Mouse (Mus musculus) gastrocnemius, postnatal 25 days (tissue): ENCODE measurements around the gene Rad51. TPM values are rescaled to one million over a fixed set of nuclear protein-coding genes. Genes with fewer than 3 reads are reported as not detected.

Experiments
- DNase-seq: peaks from one replicate; pipeline ENCODE4 v3.0.0; 2022
- total RNA-seq, 2 experiments: library from RNA; stranded (reverse); gene quantifications; 1 replicate in 1 of 2; 2 replicates in 1 of 2; pipeline ENCODE4 v1.2.3; 2021

Gene Rad51
- total RNA-seq, 2 experiments from 2014 or later, result 0.78 to 1.2 TPM

DNA sequence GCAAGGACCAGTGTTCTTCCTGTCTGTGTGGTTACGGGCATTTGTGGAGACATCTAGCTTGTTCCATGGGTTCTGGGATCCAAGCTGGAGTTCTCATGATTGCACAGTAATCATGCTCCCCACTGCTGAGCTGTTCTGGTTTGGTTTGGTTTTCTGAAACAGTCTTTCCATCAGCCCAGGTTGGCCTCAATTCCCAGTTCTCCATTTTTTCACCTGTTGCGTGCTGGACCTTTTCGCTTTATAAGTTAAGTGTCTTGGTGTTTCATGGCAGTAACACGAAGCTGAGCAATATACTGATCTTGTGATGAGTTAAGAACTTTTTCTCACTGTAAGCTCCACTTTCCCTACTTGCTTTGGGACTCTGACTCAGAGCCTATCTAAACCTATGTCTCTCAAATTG lies 51.4 kb downstream of the Rad51 start:
- DNase-seq, result no peak

DNA sequence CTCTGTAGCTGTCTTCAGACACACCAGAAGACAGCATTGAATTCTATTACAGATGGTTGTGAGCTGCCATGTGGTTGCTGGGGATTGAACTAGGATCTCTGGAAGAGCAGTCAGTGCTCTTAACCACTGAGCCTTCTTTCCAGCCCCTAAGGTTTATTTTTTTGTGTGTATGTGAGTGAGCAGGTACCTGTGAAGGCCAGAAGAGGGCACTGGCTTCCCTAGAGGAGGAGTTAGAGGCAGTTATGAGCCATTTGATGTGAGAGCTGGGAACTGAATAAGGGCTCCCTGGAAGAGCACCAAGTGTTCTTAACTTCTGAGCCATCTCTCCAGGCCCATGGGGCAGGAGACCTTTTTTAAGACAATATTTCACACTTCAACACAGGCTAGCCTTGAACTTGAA lies 52.8 kb downstream of the Rad51 start:
- no peak for DNase-seq

DNA sequence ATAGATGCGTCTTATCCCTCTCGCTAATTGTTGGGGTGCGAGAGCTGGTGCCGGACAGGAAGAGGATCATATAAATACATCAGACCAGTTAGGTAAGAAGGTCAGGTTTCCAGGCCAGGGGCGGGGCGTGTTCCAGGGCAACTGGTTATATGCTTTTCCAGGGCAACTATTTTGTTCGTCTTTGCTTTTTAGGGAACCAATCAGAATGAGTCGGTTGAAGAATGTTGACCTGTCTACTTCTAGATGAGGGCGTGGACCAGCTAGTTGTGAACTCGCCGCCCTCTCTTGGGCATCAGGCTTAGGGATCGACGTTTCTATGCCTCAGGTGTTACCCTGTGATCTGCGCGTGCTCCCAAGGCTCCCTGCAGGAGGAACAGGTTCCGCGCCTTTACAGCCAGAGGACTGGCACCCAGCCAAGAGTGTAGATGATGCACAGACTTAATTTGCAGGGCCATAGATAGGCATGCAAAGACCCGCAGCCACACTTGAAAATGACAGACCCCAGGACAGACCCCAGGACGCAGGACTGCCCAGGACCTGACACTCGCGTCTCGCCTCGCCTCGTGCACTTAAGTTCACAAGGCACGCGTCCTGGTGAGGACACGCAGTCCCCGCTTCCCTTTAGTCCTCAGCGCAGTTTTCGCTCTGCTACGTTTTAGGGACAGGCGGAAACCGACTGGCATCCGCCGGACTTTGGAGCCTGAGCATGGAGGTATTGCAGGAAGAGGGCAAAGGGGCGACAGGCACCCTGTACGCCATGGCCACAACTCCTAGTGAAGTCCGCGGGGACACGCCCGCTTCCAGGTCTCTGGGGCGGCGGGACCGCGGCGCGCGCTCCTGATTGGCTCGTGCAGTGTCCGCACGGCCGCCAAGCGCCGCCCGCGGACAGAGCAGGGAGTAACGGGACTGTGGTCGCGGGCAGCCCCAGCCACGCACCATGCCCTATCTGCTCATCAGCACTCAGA lies 54.6 kb downstream of the Rad51 start, which contains the start of gene Gchfr:
Gene Gchfr (plus strand): TSS at position 873 of the 965 bp plus-strand sequence.
- DNase-seq, result peak; percentile 62

DNA sequence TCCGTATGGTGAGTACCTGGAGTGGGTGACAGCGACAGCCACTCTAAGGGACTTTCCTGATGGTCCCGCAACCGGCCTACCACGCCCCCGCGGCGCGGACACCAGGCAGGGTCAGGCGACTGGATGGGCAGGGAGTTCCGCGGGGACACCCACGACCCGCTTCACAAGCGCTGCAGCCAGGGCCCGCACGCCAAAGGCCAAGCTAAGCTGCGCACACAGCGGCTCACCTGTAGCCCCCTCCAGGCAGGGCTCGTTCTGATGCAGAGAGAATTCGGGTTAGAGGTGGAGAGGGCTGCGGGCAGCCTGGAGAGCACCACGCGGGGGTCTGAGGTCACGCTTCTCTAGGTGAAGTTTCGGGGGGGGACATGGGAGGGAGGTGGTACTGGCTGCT lies 55.3 kb downstream of the Rad51 start:
- DNase-seq, result no peak

DNA sequence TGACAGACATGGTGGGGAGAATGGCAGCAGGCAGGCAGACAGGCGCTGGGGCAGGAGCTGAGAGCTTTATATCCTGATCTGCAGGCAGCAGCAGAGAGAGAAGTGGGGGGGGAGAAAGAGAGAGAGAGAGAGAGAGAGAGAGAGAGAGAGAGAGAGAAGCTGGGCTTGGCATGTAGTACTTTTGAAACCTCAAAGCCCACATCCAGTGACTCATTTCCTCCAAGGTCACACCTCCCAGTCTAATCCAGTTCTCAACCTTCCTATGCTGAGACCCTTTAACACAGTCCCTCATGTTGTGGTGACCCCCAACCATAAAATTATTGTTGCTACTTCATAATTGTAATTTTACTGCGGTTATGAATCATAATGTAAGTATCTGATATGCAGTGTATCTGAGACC lies 57.7 kb downstream of the Rad51 start:
- no peak for DNase-seq

DNA sequence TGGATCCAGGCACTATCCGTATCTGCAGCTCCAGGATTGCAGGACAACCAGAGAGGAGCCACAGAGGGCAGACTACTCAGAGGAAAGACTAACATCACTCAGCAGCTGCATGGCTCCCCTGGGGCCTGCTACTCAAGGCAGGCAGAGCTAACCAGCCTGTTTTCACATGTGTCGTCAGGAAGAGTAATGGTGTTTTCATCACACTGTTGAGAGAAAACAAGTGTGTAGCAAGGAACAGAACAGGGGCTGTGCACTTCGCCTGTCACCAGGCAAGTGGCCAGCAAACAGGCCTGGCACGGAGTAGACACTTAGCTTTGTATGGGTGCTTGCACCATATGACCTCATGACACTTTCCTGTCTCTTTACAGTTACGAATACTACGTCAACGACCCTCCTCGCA lies 59.0 kb downstream of the Rad51 start:
- DNase-seq, result no peak

DNA sequence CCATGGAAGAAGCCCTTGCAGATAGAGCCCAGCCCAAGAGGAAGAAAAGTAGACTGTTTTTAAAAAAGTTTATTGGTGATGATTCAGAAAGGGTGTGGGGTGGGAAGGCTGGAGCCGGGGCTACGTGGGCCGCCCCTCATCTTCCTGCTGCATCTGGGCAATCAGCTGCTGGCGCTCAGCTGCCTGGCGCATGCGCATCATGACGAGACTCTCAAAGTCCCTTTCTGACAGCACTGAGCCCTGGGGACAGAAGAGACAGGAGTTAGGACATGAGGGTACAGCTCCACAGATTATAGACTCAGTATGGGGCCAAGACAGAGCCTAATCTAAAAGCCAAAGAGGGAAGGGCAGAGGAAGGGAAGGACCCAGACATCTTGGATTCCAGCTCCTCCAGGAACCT lies 59.9 kb downstream of the Rad51 start:
- DNase-seq, result no peak

DNA sequence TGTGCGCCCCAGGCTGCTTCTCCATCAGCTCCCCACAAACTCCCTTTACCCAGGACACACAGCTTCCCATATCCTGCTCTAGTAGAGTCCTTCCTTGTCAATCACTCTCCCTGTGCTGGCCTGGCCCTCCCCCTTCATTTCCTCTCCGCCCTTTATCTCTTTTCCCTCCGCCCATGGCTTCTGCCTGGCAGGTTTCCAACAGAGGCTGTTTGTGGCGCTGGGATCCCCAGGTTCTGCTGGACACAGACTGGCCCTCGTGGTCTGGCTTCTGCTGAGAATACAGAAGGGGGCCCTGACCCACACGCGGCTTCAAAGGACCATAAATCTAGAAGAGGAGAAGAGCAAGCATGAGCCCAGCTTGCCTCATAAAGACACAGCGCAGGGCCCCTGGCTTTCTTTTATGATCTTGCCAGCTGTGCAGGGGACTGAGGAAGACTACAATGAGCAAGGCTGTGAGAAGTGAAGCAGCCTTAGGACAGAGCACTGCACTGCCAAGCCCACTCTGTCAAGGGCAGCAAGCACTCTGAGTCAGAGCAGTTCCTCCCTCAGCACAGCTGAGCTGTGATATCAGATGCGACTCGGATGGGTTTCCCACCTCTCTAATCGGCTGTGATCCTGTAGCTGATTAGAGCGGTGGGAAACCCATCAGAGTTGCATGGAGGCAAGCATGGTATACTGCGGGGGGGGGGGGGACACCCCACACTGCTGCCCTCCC lies 60.4 kb downstream of the Rad51 start:
- peak; percentile 27 for DNase-seq

DNA sequence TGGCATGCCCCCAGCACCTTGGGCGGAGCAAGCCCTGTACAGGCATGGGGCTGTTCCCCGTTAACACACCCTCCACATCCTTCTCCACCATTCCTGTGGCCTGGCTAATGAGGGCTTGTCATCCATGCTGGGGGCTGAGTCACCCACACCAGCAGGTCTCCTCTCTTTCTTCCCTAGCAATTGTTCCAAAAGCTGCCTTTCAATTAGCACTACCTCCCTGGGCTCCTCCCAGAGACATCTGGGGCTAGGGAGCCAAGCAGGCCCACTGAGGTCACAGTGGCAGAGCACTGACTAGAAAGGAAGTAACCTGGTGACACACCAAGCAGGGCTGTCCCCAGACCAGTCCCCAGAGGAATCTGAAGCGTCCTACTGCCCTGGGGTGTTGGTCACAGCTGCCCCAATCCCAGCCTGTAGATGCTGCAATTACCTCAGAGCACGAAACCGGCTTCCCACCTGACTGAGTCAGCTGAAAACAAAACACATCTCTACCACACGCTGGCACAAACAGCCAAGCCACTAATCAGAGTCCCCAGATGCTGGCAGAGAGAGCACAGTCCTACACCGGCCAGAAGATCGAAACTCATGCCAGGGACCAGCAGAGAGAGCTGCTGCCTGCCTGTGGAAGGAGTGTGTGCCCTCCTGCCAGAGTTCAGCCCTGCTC lies 61.5 kb downstream of the Rad51 start, which contains the start of gene Gm14137:
Gene Gm14137 (plus strand): TSS at position 519 of the 661 bp plus-strand sequence.
- no peak for DNase-seq

DNA sequence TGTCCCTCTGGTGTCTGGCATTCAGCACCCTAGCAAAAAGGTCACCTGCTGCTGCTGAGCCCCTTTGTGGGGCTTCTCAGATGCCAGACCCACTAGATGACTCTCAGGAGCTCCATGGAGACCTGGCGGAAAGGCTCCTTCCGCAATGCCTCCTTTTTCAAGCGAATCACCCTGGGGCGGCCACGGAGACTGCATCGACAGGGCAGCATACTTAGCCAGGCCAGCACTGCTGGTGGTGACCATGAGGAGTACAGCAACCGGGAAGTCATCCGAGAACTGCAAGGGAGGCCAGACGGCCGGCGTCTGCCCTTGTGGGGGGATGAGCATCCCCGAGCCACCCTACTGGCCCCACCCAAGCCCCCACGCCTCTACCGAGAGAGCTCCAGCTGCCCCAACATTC lies 62.3 kb downstream of the Rad51 start:
- DNase-seq, result no peak

DNA sequence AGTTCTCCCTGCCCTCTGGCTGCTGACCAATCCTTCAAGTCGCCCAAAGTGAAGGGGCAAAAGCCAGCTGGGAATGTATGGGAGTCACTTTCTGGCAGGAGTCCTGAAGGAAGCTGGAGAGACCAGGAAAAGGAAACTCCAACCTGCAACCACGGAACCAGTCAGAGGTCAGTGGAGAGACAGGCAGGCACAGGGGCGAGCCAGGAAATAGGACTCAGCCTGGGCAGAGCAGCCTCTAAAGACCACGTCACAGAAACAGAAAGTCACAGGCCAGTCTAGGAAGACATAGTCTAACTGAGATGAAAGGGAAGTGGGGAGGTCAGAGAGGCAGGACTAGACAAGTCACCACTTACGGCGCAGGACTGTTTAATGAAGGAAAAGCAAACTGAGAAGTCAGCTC lies 63.0 kb downstream of the Rad51 start:
- no peak for DNase-seq

DNA sequence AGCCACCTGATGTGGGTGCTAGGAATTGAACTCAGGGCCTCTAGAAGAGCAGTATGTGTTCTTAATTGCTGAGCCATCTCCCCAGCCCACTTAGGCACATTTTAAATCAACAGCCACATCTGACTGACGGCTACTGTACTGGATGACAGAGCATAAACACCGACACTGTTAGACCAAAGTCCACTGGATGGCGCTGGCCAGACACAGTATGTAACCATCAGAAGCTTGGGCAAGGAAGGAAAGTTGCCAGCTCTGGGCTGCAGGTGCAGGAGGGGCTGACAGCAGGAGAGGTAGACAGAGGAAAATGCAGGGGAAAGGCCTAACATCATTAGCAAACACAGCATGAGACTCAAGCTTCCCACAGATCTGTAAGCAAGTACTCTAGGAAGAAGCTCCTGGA lies 64.2 kb downstream of the Rad51 start:
- DNase-seq, result no peak

DNA sequence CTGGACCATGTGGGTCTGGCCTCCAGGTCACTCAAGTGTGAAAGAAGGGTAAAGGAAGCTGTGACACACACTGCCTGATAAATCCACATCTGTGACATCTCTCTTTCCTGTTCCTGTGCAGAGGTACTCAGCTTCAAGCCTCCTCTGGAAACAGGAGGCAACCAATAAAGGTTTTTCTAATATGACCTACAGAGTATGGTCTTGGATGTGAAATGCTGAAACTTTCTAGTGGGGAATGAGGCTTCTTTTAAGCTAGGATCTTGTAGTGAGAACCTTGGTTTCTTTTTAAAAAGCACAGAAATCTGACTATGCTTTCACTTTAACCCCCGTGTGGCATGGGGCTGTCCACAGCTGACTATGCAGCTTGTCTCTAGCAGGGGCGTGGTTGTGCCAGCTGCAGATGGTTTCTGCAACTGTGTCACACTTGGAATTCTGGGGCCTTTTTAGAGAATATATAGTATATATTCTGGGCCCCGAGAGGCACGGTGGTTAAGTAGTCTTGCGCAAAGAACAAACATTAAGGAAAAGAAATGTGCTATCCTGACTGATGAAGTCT lies 64.9 kb downstream of the Rad51 start:
- DNase-seq, result no peak

DNA sequence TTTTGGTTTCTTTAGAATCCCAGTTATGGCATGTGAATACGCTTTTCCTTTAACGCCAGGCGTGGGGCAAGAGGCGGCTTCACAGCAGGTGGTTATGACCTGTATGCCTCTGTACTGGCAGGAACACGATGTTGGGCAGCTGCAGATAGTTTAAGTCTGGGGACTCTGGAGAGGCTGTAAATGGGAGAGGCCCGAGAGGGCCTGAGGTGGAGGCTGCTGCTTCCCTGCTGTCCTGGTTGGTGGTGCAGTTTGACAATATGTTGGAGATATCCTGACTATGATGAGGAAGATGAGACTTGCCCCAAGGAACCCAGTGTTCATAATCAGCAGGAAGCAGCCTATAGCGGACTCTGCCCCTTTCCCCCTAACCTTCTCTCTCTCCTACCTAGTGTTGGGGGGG lies 70.3 kb downstream of the Rad51 start:
- DNase-seq, result no peak

DNA sequence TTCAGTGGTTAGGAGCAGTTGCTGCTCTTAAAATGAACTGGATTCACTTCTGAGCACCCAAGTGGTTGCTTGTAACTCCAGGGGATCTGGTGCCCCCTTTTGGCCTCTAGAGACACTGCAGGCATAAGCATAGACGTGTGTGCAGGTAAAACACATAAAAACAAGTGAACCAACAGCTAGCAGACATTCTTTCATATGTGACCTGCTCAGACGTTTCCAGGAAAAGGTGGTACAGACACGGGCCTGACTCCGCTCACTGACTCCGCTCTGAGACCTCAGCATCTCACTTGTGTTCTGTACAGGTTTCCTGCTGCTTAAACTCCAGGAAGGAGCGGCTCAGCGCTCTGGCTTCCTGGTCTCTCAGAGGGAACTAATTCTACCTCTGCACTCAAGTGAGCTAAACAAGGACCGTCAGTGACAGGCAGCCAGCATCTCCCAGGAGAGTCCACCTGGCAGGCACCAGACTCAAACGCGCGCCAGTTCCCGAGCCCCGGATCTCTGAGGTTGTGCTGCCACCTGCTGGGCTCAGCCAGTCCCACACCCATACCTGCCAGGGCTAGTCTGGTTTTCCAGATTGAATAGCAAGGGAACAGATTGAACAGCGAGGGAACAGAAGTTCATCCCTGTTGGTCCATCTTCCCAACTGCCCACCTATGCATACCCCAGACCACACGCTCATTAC lies 76.6 kb downstream of the Rad51 start:
- peak; percentile 72 for DNase-seq

DNA sequence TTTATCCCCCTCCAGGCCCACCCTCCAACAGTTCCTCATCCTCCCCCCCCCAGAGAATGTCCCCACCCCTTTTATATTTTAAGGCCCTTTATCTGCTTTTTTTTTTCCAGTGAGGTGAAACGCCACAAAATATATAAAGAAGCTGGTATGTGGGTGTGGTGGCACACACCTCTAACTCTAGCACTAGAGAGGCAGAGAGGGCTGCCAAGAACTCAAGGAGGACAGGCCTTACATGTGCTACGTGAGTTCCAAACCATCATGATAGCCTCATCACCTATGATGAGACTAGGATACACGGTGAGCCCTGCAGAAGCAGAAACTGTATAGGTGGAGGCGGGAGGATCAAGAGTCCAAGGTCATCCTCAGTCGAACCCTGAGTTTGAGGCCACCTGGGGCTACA lies 78.4 kb downstream of the Rad51 start:
- no peak for DNase-seq

DNA sequence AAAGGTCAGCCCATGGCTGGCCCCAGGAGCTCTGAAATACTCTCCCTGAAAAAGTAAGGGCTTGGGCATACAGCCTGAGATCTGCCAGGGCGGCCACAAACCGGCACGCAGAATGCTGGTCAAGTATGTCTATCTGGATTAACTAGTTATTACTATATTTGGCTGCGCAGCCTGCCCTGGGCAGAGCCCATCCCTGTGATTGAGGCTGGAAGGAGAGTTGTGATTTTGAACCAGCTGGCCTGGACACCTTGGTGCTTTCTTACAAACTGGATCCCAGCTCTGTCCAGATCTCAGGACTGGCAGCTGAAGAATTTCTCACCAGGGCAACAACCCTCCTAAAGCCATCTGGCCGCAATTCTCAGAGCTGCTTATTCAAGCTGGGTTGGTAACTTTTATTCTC lies 81.5 kb downstream of the Rad51 start:
- DNase-seq, result peak; percentile 74

DNA sequence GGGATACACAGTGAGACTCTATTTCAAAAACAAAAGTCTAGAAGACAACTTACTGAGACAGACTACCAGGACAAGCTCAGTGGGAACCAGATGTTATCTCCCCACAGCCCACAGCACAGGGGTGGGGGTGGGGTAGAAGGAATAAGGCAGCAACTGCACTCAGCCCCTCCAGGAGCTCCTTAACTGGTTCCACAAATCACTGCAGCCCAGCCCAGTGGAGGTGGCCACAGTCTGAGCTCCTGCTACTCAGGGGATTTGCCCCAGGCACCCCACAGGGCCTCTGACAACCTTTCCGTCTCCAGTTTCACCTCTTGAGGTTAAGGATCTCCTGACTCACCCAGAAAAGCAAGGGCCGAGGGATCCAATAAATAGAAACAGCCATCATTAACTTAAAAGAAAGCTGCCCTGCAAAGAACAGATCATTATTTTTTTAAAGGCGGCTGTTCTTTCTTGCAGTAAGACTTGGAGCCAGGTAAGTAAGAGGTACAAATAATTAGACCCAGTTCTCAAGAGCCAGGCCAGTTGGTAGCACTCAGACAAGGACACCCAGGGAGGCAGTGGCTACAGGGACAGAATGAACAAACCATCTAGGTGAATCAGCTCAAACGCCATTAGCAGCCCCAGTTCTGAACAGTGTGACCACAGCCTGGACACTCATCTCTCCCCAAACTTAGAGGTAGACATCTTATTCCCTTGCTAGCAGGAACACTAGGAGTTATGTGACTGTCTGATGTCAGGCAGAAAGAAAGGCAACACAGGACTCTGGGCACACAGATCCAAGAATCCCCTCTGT lies 83.9 kb downstream of the Rad51 start:
- no peak for DNase-seq
